Mouse (Mus musculus) skeletal muscle tissue, adult 2 months (tissue): ENCODE measurements at regions not wholly inside any gene's neighbourhood (a gene's known extent, or its start where the extent isn't known, plus 50 kb on each side); places are given as distances from the start of the nearest gene placed in this dataset.
A peak's percentile ranks its signal among the peaks of the same experiment; 100 is the strongest.

Experiments used
- DNase-seq: peaks from one replicate; pipeline ENCODE4 v3.0.0-alpha.2; 2012; ENCODE audit warnings: low read depth, low spot score

- DNase-seq: no peak
Measured at GRCm38 (mm10) chr7:145105831-145106493, 102.0 kb downstream of the 1810010D01Rik start.

- DNase-seq: no peak
Measured at GRCm38 (mm10) chr7:145102692-145103091, 105.2 kb downstream of the 1810010D01Rik start.

GRCm38 (mm10) chr7:145102216-145102615 is 105.7 kb downstream of the 1810010D01Rik start:
- DNase-seq: peak; percentile 46

- DNase-seq: no peak
Measured at GRCm38 (mm10) chr7:145098335-145098734, 109.6 kb downstream of the 1810010D01Rik start.

- no peak for DNase-seq
Measured at GRCm38 (mm10) chr7:145094134-145094526, 113.8 kb downstream of the 1810010D01Rik start.

- no peak for DNase-seq
Measured at GRCm38 (mm10) chr7:145093417-145094133, 114.3 kb downstream of the 1810010D01Rik start.

DNA sequence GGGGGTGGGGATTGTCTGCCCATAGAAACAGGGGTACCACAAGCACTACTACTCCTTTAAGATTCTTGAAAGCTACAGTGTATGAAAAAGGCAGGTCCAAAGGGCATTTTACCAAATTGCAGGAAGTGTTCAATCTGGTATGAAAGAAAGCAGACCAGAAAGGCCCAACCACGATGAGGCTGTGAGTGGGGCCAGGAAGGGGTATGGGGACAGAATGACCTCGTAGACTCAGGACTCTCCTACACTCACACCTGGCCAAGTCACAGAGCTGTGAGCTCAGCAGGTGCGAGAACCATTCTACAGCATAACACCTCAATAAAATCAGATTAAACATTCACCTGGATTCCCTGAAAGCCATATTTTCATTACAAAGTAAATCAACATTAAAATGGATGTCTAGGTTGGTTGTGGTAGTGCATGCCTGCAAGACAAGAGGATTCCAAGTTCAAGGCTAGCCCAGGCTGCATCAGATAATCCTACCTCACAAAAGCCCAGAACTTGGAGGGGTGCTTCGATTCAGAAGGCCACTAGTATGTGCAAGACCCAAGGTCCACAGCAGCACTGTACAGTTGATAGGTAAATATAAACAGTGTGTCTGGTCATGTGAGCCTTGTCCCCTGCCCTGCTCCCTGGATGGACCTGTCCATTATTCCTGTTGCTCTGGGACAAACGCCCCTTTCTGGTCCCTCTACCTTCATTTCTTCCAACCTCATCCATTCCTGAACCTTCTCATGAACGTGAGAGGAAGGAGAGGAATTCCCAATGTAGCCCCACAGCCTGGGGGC is 115.3 kb downstream of the 1810010D01Rik start:
- DNase-seq: no peak

GRCm38 (mm10) chr7:145090849-145091248 is 117.1 kb downstream of the 1810010D01Rik start:
- DNase-seq: no peak

- DNase-seq: no peak
Measured at GRCm38 (mm10) chr7:145089315-145089721, 118.6 kb downstream of the 1810010D01Rik start.

DNA sequence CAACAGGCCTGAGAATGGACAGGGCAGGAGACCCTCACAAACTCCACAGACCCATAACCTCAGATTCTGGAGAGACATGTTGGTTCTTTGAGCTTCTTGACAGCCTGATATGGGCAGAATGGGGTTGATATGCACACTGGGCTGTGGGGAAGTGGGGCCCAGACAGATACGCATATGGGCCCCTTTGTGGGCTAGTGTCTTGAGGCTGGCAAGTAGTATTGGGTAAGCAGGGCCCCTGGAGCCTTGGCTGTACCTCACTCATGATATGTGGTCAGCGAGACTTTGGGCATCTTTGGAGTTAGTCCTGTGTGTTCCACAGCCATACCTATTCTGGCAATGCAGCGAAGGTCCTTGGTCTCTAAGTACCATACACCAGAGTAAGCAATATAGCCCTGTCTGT is 119.3 kb downstream of the 1810010D01Rik start:
- no peak for DNase-seq

DNA sequence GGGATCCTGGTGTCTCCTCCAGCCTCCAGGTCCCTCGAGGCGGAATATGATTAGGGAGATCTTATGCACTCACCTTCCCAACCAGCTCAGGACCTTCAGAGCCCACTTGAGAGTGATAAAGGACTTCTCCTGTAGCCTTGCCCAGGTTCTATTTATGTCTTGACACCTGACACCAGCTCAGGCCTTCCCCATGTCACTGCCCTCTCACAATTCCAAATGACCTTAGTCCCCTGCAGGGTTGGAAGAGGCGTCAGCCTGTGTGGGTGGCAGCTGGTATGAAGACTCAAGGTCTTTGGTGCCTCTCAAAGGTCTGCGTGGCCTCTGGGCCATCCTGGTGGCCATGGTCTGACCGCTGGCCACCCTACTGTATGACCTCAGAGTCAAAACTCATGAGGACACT is 120.1 kb downstream of the 1810010D01Rik start:
- peak; percentile 70 for DNase-seq

DNA sequence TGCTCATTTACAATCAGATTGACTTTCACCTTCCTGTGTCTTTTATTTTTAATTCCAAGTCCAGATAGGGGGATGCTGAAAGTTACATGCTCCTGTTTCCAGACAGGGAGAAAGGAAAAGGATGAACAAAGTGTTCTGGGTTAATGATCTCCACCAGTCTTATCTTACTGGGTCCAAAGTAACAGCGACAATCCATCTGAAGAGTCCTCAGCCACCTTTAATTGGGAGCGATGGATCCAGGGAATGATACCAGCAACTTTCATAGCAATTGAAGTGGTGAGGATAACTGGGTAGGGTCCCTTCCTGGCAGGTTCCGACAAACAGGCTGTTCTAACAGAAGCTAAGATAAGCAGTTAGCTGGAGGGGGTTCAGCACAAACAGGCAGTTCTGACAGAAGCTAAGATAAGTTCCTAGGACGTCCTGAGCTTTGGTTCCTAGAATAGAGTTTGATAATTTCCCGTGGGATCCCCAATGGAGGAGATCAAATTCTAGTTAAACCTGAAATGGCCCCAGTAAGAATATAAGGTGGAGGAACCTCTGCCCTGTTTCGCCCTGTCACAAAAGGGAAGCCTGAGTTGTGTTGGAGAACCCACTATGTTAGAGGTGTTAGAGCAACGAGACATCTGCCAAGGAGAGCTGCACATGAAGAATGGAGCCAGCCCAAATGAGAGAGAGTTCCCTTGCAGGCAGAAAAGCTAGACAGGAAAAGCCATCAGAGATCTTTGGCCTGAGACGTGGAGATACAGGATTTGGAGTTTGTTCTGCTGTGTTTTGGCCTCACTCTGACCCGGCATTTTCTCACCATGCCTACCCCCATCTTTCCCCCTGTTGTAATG is 124.8 kb downstream of the 1810010D01Rik start:
- no peak for DNase-seq

DNA sequence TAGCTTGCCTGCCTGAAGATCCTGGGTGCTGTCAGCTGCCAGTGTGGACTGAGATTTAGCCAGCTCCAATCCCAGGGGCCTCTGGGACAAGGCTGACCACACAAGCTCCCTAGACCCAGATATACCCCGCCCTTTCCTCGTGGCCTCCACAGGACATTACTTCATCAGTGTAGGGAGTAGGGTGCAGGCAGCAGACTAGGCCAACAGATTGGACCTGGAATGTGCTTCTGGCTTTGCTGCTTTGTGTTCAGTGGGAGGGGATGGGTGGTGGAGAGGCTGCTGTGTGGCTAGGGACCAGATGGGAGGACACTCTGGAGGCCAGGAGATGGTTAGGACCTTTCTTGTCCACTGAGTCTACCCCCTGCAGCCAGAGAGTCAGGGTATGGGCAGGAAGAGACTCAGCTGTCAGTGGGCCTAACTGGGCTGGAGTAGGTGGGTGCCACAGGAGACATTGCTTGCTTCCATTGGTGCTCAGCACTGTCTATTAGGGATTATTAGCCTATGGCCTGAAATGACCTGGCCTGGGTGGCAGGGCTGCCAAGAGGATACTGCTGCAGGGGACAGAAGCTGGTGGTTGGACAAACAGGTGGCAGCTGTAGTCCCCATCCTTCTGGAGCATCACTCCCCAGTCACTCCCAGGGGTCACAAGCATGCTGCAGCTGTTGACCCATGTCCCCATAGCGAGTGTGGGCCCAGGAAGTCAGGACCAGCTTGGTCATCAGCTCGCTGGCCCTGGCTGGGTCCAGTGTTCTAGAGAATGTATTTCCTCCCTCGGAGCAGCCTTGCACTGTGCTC is 132.5 kb upstream of the Ccnd1 start:
- DNase-seq: no peak

DNA sequence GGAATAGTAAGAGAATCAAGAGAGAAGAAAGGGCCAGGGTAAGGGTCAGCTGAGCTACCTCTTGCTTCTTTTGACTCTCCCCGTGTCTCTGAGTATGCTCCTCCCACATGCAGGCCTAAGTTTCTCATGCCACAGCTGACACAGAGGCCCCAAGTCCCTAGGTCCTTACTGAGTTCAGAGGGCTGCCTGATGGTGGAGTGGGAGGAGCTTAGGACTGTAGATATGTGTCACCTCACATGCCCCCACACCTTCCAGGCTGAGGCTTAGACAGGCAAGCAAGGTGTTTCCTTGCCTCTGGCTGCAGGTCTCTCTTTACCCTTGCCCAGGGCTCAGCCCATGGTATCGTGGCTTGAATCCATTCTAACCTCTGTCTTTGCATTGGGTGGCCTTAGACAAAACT is 131.8 kb upstream of the Ccnd1 start:
- DNase-seq: no peak

- DNase-seq: no peak
Measured at GRCm38 (mm10) chr7:145067366-145067765, 127.6 kb upstream of the Ccnd1 start.

- DNase-seq: no peak
Measured at GRCm38 (mm10) chr7:145056320-145056719, 116.6 kb upstream of the Ccnd1 start.

DNA sequence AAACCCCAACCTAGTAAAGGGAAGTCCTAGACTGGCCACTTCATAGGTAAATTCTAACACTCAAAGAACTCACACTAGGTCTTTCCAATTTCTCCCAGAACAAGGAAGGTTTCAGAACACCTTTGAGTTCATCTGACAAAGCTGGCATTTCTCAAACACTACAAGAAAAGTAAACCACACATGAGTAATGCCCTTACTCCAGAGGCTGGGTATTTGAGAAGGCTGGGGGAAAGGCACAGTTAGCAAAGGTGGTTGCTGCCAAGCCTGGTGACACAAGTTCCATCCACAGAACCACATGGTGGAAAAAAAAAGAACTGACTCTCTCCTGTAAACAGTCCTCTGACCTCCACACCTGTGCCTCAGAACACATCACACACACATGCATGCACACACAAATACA is 111.9 kb upstream of the Ccnd1 start:
- no peak for DNase-seq

- no peak for DNase-seq
Measured at GRCm38 (mm10) chr7:145050729-145051128, 111.0 kb upstream of the Ccnd1 start.

GRCm38 (mm10) chr7:145048481-145048877 is 108.8 kb upstream of the Ccnd1 start:
- no peak for DNase-seq

- no peak for DNase-seq
Measured at GRCm38 (mm10) chr7:145047771-145048480, 108.2 kb upstream of the Ccnd1 start.
